Mouse (Mus musculus): ENCODE results near the gene Hrh3. TPM values are rescaled to one million over a fixed set of nuclear protein-coding genes. Genes with fewer than 3 reads are reported as not detected.
A peak's percentile ranks its signal among the peaks of the same experiment; 100 is the strongest.

Hrh3 gene
- polyA plus RNA-seq, 1 experiment from 2014 or later = not detected

- Histone ChIP-seq H3K9ac (ENCODE audit: low read depth, low read length) (no peak overlapping the region), H3K4me2 (no peak overlapping the region)
- ATAC-seq (replicated peaks; ENCODE audit: low FRiP score) = no peak
These were observed 19.9 kb upstream of the Hrh3 start for GRCm38 (mm10) chr2:180124192-180124591.

GRCm38 (mm10) chr2:180120292-180120761, 16.0 kb upstream of the Hrh3 start:
- 50% methylated on average over 5 of the region's 5 CpGs for WGBS
- Histone ChIP-seq H3K4me2 (peak overlapping the region; percentile 74), H3K36me3 (ENCODE audit: control insufficient read depth, insufficient read depth, low read length) (no peaks in the 10 kb centered on the region), H3K27me3 (replicated peaks; ENCODE audit: control insufficient read depth, insufficient read depth, low read length) (0 out of 2 replicates have a peak, but pooled peaks cover 4% of the 10 kb centered on the region), H3K4me1 (replicated peaks; ENCODE audit: control insufficient read depth, insufficient read depth, low read length) (peaks cover 23% of the 10 kb centered on the region), H3K4me3 (ENCODE audit: low read depth, low read length) (peak overlapping the region; percentile 83), H3K9me3 (ENCODE audit: control insufficient read depth, low read length) (no peaks in the 10 kb centered on the region), H3K9ac (ENCODE audit: low read depth, low read length) (peak overlapping the region; percentile 80; the same call in 1 of the 2 replicates), H3K27ac (ENCODE audit: low read depth, low read length) (no peak overlapping the region)
- no peak for DNase-seq (ENCODE audit: low spot score)
- no peak for ATAC-seq (replicated peaks; ENCODE audit: low FRiP score)

More at GRCm38 (mm10) chr2:180124192-180124591, 19.9 kb upstream of the Hrh3 start:
- Histone ChIP-seq H3K4me1 (replicated peaks; ENCODE audit: control insufficient read depth, insufficient read depth, low read length) (peaks cover 19% of the 10 kb centered on the region), H3K36me3 (ENCODE audit: control insufficient read depth, insufficient read depth, low read length) (no peaks in the 10 kb centered on the region), H3K4me3 (ENCODE audit: low read depth, low read length) (no peak overlapping the region), H3K27me3 (replicated peaks; ENCODE audit: control insufficient read depth, insufficient read depth, low read length) (no peaks in the 10 kb centered on the region), H3K27ac (ENCODE audit: low read depth, low read length) (no peak overlapping the region), H3K9me3 (ENCODE audit: control insufficient read depth, low read length) (no peaks in the 10 kb centered on the region)
- DNase-seq (ENCODE audit: low spot score) = no peak
- 75% methylated on average over 2 of the region's 2 CpGs for WGBS

DNA sequence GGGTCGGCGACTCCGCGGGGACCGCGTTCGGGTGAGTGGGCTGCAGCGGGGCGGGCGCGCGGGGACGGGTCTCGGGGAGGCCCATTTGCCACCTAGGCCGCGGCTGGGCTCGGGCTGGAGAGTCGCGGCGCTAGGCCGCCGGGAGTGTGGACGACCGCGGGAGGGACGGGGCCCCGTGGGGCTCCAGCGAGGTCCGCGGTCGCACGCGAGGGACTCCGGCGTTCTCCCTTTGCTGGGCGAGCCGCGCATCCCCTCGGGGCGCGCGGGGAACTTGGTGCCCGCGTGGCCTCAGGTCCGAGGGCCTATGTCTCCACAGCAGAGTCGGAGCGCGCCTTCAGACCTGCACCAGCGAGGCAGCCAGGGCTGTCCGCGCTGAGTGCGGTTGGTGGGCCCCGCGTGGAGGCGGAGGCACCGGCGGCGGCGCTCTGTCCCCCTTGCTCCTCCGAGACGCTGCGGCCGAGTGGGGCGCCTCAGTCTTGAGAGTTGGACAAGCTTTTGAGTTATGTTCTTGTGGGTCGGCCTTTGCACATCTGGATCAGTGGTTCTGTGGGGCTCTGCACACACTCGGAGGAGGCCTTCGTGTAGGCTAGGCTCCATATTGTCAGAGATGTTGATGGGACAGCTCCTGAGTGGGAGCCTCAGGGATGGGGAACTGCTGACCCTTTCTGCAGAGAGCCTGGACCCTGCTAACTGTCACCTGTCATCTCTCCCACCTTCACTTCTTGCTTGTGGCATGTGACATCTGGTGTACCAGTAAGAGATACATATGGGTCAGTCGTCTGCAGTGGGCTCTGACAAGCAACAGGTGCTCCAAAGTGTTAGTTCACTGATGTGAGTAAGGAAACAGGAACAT, 15.4 kb upstream of the Hrh3 start:
- peak; percentile 29 for ATAC-seq (replicated peaks; ENCODE audit: low FRiP score)
- no peak for DNase-seq (ENCODE audit: low spot score)
- H3K36me3 ChIP-seq (ENCODE audit: control insufficient read depth, insufficient read depth, low read length) = no peaks in the 10 kb centered on the region
- WGBS = 1% methylated on average over 61 of the region's 68 CpGs
- peaks cover 23% of the 10 kb centered on the region for H3K4me1 ChIP-seq (replicated peaks; ENCODE audit: control insufficient read depth, insufficient read depth, low read length)
- H3K27ac ChIP-seq (ENCODE audit: low read depth, low read length) = no peak overlapping the region
- H3K4me2 ChIP-seq = peak overlapping the region; percentile 74
- H3K9me3 ChIP-seq (ENCODE audit: control insufficient read depth, low read length) = no peaks in the 10 kb centered on the region
- H3K4me3 ChIP-seq (ENCODE audit: low read depth, low read length) = peak overlapping the region; percentile 83
- H3K9ac ChIP-seq (ENCODE audit: low read depth, low read length) = peak overlapping the region; percentile 80
- H3K27me3 ChIP-seq (replicated peaks; ENCODE audit: control insufficient read depth, insufficient read depth, low read length) = 0 out of 2 replicates have a peak, but pooled peaks cover 4% of the 10 kb centered on the region

DNA sequence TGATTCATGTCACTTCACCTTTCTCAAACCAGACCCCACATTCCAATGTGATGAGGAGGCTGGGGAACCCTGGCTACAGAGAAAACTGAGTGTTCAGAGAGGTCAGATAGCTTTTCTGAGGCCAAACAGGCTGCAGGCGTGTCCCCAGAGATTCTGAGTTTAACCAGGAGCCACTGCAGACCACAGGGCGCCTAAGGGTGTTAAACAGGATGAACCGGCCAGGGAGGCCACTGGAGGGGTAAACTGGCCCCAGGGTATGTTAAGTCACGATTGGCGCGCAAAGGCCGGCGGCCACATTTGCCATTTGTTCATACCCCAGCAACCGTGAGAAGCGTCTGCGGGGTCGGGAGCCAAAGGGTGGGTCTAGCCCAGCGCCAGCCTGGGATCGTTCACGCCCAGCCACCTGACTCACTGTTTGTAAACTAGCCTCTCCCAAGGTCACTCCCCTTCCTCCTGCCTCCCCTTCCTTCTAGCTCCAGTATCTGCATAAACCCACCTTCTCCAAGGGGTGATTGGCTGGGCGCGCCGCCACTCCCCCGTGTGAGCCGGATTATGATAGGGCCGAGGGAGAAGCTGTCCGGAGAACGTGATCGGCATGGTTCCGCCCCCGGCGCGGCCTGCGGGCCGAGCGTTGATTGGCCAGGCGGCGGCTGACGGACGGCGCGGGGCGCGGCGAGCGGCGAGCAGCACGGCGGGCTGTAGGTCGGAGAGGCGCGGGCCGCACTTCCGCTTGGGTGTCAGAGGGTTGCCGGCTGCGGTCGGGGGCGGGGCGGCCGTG, 14.6 kb upstream of the Hrh3 start, which contains the start of gene Osbpl2:
Osbpl2 (plus strand) TSS at position 646 of the 778 bp plus-strand sequence.
- Histone ChIP-seq H3K4me2 (peak within 1 kb of the TSS; percentile 92), H3K27me3 (replicated peaks; ENCODE audit: control insufficient read depth, insufficient read depth, low read length) (0 out of 2 replicates have a peak, but pooled peaks cover 4% of the 10 kb centered on the region), H3K4me3 (ENCODE audit: low read depth, low read length) (peak within 1 kb of the TSS; percentile 83), H3K9me3 (ENCODE audit: control insufficient read depth, low read length) (no peaks in the 10 kb centered on the region), H3K9ac (ENCODE audit: low read depth, low read length) (peak within 1 kb of the TSS; percentile 80), H3K27ac (ENCODE audit: low read depth, low read length) (peak within 1 kb of the TSS; percentile 19; the same call in 1 of the 2 replicates), H3K36me3 (ENCODE audit: control insufficient read depth, insufficient read depth, low read length) (no peaks in the 10 kb centered on the region), H3K4me1 (replicated peaks; ENCODE audit: control insufficient read depth, insufficient read depth, low read length) (peaks cover 23% of the 10 kb centered on the region)
- WGBS = under 1% methylated on average over 55 of the region's 55 CpGs
- ATAC-seq (replicated peaks; ENCODE audit: low FRiP score) = peak; percentile 98
- DNase-seq (ENCODE audit: low spot score) = peak; percentile 99

DNA sequence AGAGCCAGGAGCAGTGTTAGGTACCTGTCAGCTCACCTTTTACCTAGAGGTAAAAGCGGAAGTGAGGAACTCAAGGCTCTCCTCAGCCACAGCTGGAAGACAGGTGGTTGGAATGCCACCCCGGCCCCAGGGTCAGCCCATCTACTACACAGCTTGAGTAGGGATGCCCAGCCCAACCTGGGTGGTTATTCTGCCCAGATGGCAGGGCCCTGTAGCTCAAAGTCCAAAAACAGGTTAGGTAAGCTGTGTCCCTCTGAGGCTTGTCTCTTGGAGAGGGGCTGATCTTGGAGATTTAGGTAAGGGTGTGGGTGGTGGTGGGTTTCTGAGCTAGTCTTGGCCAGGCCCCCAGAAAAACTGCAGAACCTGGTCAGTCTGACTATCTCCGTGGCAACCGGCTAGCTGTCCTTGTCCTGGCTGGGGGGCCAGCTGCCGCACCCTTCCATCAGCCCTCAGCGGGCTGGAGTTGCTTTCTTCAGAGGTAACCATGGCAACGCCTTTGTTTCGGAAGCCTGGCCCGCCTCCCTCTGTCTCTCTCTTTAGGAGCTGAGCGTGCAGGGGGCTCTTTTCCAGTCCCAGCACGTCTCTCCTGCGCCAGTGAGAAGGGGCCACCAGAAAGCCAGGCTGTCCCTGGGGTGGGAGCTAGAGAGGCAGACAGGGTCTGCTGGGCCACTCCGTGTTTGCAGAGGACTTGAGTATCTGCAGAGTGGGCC, 13.4 kb upstream of the Hrh3 start:
- Histone ChIP-seq H3K27me3 (replicated peaks; ENCODE audit: control insufficient read depth, insufficient read depth, low read length) (0 out of 2 replicates have a peak, but pooled peaks cover 4% of the 10 kb centered on the region), H3K36me3 (ENCODE audit: control insufficient read depth, insufficient read depth, low read length) (no peaks in the 10 kb centered on the region), H3K4me2 (peak overlapping the region; percentile 92; the same call in 1 of the 2 replicates), H3K9me3 (ENCODE audit: control insufficient read depth, low read length) (no peaks in the 10 kb centered on the region), H3K4me1 (replicated peaks; ENCODE audit: control insufficient read depth, insufficient read depth, low read length) (peaks cover 23% of the 10 kb centered on the region), H3K27ac (ENCODE audit: low read depth, low read length) (no peak overlapping the region), H3K4me3 (ENCODE audit: low read depth, low read length) (no peak overlapping the region), H3K9ac (ENCODE audit: low read depth, low read length) (no peak overlapping the region)
- DNase-seq (ENCODE audit: low spot score) = no peak
- no peak for ATAC-seq (replicated peaks; ENCODE audit: low FRiP score)
- WGBS = 16% methylated on average over 13 of the region's 13 CpGs

GRCm38 (mm10) chr2:180116741-180117484, 12.6 kb upstream of the Hrh3 start:
- H3K36me3 ChIP-seq (ENCODE audit: control insufficient read depth, insufficient read depth, low read length) = no peaks in the 10 kb centered on the region
- H3K4me3 ChIP-seq (ENCODE audit: low read depth, low read length) = no peak overlapping the region
- WGBS = 64% methylated on average over 8 of the region's 8 CpGs
- H3K27ac ChIP-seq (ENCODE audit: low read depth, low read length) = no peak overlapping the region
- H3K4me1 ChIP-seq (replicated peaks; ENCODE audit: control insufficient read depth, insufficient read depth, low read length) = peaks cover 23% of the 10 kb centered on the region
- H3K4me2 ChIP-seq = no peak overlapping the region
- no peaks in the 10 kb centered on the region for H3K9me3 ChIP-seq (ENCODE audit: control insufficient read depth, low read length)
- no peak for ATAC-seq (replicated peaks; ENCODE audit: low FRiP score)
- no peak overlapping the region for H3K9ac ChIP-seq (ENCODE audit: low read depth, low read length)
- H3K27me3 ChIP-seq (replicated peaks; ENCODE audit: control insufficient read depth, insufficient read depth, low read length) = 0 out of 2 replicates have a peak, but pooled peaks cover 4% of the 10 kb centered on the region
- no peak for DNase-seq (ENCODE audit: low spot score)

DNA sequence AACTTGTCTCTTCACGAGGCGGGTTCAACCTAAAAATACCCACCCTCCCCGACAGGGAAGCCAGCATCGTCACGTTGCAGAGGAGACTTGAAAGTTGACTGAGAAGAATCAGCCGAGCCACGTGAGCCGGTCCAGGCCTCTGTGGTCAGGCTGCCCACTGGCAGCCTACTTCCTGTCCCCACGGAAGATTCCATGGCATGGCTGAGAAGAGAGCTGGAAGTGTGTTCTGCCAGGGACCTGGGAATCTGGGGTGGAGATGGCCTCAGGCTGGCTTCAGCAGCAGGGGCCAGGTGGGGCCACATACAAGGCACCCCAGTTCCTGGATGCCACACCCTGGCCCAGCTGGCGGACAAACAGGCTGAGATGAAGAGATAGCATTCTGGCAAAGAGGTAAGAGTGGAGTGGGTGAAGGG, 11.8 kb upstream of the Hrh3 start:
- Histone ChIP-seq H3K27me3 (replicated peaks; ENCODE audit: control insufficient read depth, insufficient read depth, low read length) (0 out of 2 replicates have a peak, but pooled peaks cover 4% of the 10 kb centered on the region), H3K4me2 (no peak overlapping the region), H3K9ac (ENCODE audit: low read depth, low read length) (no peak overlapping the region), H3K4me3 (ENCODE audit: low read depth, low read length) (no peak overlapping the region), H3K36me3 (ENCODE audit: control insufficient read depth, insufficient read depth, low read length) (no peaks in the 10 kb centered on the region), H3K9me3 (ENCODE audit: control insufficient read depth, low read length) (no peaks in the 10 kb centered on the region), H3K4me1 (replicated peaks; ENCODE audit: control insufficient read depth, insufficient read depth, low read length) (peaks cover 23% of the 10 kb centered on the region), H3K27ac (ENCODE audit: low read depth, low read length) (no peak overlapping the region)
- ATAC-seq (replicated peaks; ENCODE audit: low FRiP score) (no peak), DNase-seq (ENCODE audit: low spot score) (no peak)
- 47% methylated on average over 10 of the region's 10 CpGs for WGBS
